Mouse (Mus musculus) spleen, postnatal 10 days (tissue): Measurements from ENCODE around the gene Fam198b.
"Not testable (repeated sequence)": the region's sequence is repeated elsewhere in the genome, so short reads cannot be mapped to it uniquely, and the experiment has no call there.

Experiments used
- DNase-seq, 2 experiments: peaks; one replicate each; pipeline ENCODE4 v3.0.0; 2021 to 2022; ENCODE audit warnings: low spot score in 2 of 2

Fam198b gene

GRCm38 (mm10) chr3:79925950-79926697 lies 41.8 kb downstream of the Fam198b start:
- no peak for DNase-seq

- DNase-seq: no peak
Measured at GRCm38 (mm10) chr3:79927050-79927449, 42.7 kb downstream of the Fam198b start.

GRCm38 (mm10) chr3:79928409-79928808 lies 44.1 kb downstream of the Fam198b start:
- no peak for DNase-seq

- DNase-seq: no peak
Measured at GRCm38 (mm10) chr3:79930141-79930744, 45.9 kb downstream of the Fam198b start.

GRCm38 (mm10) chr3:79936213-79936612 lies 51.9 kb downstream of the Fam198b start:
- DNase-seq: no peak

GRCm38 (mm10) chr3:79936730-79937447 lies 52.6 kb downstream of the Fam198b start:
- no peak for DNase-seq

- no peak for DNase-seq
Measured at GRCm38 (mm10) chr3:79947736-79948135, 63.4 kb downstream of the Fam198b start.

- DNase-seq: no peak
Measured at GRCm38 (mm10) chr3:79948151-79948550, 63.8 kb downstream of the Fam198b start.

GRCm38 (mm10) chr3:79953164-79953759 lies 68.9 kb downstream of the Fam198b start:
- no peak for DNase-seq

- no peak for DNase-seq
Measured at GRCm38 (mm10) chr3:79955262-79955661, 70.9 kb downstream of the Fam198b start.

- no peak for DNase-seq
Measured at GRCm38 (mm10) chr3:79956792-79957191, 72.5 kb downstream of the Fam198b start.

- no peak for DNase-seq
Measured at GRCm38 (mm10) chr3:79957752-79958151, 73.4 kb downstream of the Fam198b start.

GRCm38 (mm10) chr3:79966709-79967108 lies 82.4 kb downstream of the Fam198b start:
- DNase-seq: no peak

GRCm38 (mm10) chr3:79967346-79967745 lies 83.0 kb downstream of the Fam198b start:
- no peak for DNase-seq

GRCm38 (mm10) chr3:79968426-79968825 lies 84.1 kb downstream of the Fam198b start:
- DNase-seq: no peak

- not testable (repeated sequence) for DNase-seq
Measured at GRCm38 (mm10) chr3:79969536-79969935, 85.2 kb downstream of the Fam198b start.

GRCm38 (mm10) chr3:79970070-79970469 lies 85.7 kb downstream of the Fam198b start:
- DNase-seq: no peak

- no peak for DNase-seq
Measured at GRCm38 (mm10) chr3:79970498-79970897, 86.2 kb downstream of the Fam198b start.

GRCm38 (mm10) chr3:79971542-79971941 lies 87.2 kb downstream of the Fam198b start:
- DNase-seq: no peak

GRCm38 (mm10) chr3:79976786-79977185 lies 92.5 kb downstream of the Fam198b start:
- no peak for DNase-seq

GRCm38 (mm10) chr3:79977656-79978450 lies 93.5 kb downstream of the Fam198b start:
- no peak for DNase-seq
